ENCODE assay signal across 13 mouse cellular contexts in the genomic region with DNA sequence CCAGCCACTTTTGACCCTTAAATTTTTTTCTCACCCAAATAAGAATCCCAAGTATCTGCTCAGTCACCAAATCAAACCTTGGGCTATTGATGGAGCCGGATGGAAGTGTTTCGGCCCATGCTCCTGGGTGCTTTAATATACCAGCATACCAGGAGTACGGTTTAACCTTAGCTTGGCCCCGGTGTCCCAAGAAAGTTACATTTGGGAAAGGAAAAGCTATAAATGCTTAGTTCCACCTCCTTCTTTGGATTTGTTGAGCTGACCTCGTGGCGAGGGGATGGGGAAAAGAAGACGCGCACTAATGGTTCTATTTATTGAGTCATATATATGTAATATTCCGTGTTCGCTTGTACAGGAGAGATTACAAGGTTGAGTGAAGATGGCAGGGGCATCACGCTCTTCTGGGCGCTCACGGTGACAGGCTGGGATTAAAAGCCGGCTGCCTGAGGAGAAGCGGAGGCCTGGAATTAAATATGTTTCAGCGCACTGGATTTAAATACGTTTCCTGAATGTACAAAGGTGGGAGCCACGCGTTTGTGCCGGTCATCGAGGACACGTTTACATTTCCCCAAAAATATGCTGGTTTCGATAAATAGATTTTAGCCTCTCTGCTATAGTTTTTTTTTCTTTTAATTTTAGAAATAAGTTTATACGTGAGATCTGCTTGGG. TPM values are rescaled to one million over a fixed set of nuclear protein-coding genes. Genes with fewer than 3 reads are reported as not detected.
DNase-seq lines count a peak whose midpoint lies in the region; ATAC-seq and TF ChIP-seq lines count a peak whose summit lies in the region.
"Had no signal": no experiment of that assay in that cellular context is flagged by ENCODE, and none has a peak within 500 bp of the region (broad histone marks: within the 10 kb centered on the region; RNA-seq: fewer than 3 reads in every experiment).

No protein-coding gene starts in this region.

- no peak for TF ChIP-seq POLR2A in cortical plate, adult 2 months (IDR thresholded peaks at IDR 0.05; ENCODE audit: extremely low read depth, insufficient read depth, low read length)

- peak overlapping the region; percentile 21; the same call in 1 of the 2 replicates for H3K4me3 ChIP-seq in heart, postnatal 0 days (ENCODE audit: low read depth, low read length)
- peak overlapping the region; percentile 82; the same call in 1 of the 2 replicates for H3K4me3 ChIP-seq in cortical plate, adult 2 months (ENCODE audit: insufficient read depth, low read length)
- H3K4me3 ChIP-seq in forebrain, embryonic 14.5 days (ENCODE audit: low read depth, low read length): peak overlapping the region; percentile 56
- no peak overlapping the region for H3K4me3 ChIP-seq in midbrain, embryonic 14.5 days (replicated peaks; ENCODE audit: low read depth, low read length)
- H3K4me3 ChIP-seq: heart, adult 2 months; hindbrain, embryonic 12.5 days had no signal

- no peak overlapping the region for H3K27ac ChIP-seq in heart, postnatal 0 days (ENCODE audit: low read depth)
- H3K27ac ChIP-seq in cortical plate, adult 2 months (ENCODE audit: insufficient read depth, low read length): no peak overlapping the region
- H3K27ac ChIP-seq in forebrain, embryonic 14.5 days (ENCODE audit: low read depth, low read length): peak overlapping the region; percentile 98
- no peak overlapping the region for H3K27ac ChIP-seq in midbrain, embryonic 14.5 days (replicated peaks; ENCODE audit: low read depth, low read length)
- H3K27ac ChIP-seq: heart, adult 2 months; hindbrain, embryonic 12.5 days; macrophage had no signal

- H3K9ac ChIP-seq in heart, postnatal 0 days (replicated peaks; ENCODE audit: low read depth, low read length): no peak overlapping the region
- peak overlapping the region; percentile 91 for H3K9ac ChIP-seq in forebrain, embryonic 14.5 days (ENCODE audit: low read length)
- H3K9ac ChIP-seq in midbrain, embryonic 14.5 days (replicated peaks; ENCODE audit: low read length): no peak overlapping the region
- H3K9ac ChIP-seq: hindbrain, embryonic 12.5 days; liver, postnatal 0 days had no signal

- no peak overlapping the region for H3K4me2 ChIP-seq in heart, postnatal 0 days (ENCODE audit: low read depth, low read length)
- peak overlapping the region; percentile 64 for H3K4me2 ChIP-seq in forebrain, embryonic 14.5 days (ENCODE audit: low read length)
- H3K4me2 ChIP-seq in midbrain, embryonic 14.5 days (ENCODE audit: low read length): no peak overlapping the region

- TF ChIP-seq EP300 in heart, postnatal 0 days (IDR thresholded peaks at IDR 0.05; ENCODE audit: low read depth): no peak

- H3K4me1 ChIP-seq in heart, postnatal 0 days (ENCODE audit: control insufficient read depth, insufficient read depth): 0 out of 2 replicates have a peak, but pooled peaks cover 3% of the 10 kb centered on the region
- no peaks in the 10 kb centered on the region for H3K4me1 ChIP-seq in cortical plate, adult 2 months (ENCODE audit: control insufficient read depth, insufficient read depth, low read length)
- H3K4me1 ChIP-seq in forebrain, embryonic 14.5 days (ENCODE audit: control insufficient read depth, insufficient read depth, low read length): peaks cover 17% of the 10 kb centered on the region; the same call in 1 of the 2 replicates
- 0 out of 2 replicates have a peak, but pooled peaks cover 4% of the 10 kb centered on the region for H3K4me1 ChIP-seq in midbrain, embryonic 14.5 days (ENCODE audit: control insufficient read depth, insufficient read depth, low read length)

- intact Hi-C loops in heart, postnatal 36 days (cut with DNase I): no loop called here

- no peak for DNase-seq in heart, postnatal 0 days (ENCODE audit: low spot score)
- no peak for DNase-seq in heart, postnatal 36 days
- peak; percentile 28 for DNase-seq in forebrain, embryonic 14.5 days (ENCODE audit: low spot score)
- DNase-seq in midbrain, embryonic 14.5 days: peak; percentile 36
- DNase-seq in thymus, postnatal 14 days: no peak
- DNase-seq in layer of hippocampus, adult 18-20 months (ENCODE audit: low spot score in 2 of 2): no peak
- DNase-seq: heart, adult 2 months; kidney, adult 9 months; left cerebral cortex, postnatal 4 days; liver, postnatal 0 days had no signal

- no peak for ATAC-seq in heart, postnatal 0 days (ENCODE audit: insufficient read depth, low read depth)
- ATAC-seq in forebrain, embryonic 14.5 days: no peak
- ATAC-seq in midbrain, embryonic 14.5 days (ENCODE audit: low FRiP score, low TSS enrichment): no peak
- ATAC-seq: liver, postnatal 0 days had no signal

- H3K27me3 ChIP-seq in heart, postnatal 0 days (ENCODE audit: control insufficient read depth, insufficient read depth, low read length): peaks cover 99% of the 10 kb centered on the region
- H3K27me3 ChIP-seq in forebrain, embryonic 14.5 days (replicated peaks; ENCODE audit: control insufficient read depth, insufficient read depth, low read length): peaks cover 20% of the 10 kb centered on the region
- H3K27me3 ChIP-seq in midbrain, embryonic 14.5 days (ENCODE audit: control insufficient read depth, insufficient read depth, low read length): peaks cover 95% of the 10 kb centered on the region

- no peaks in the 10 kb centered on the region for H3K36me3 ChIP-seq in heart, postnatal 0 days (replicated peaks; ENCODE audit: control insufficient read depth, insufficient read depth, low read length)
- peaks cover 8% of the 10 kb centered on the region; the same call in 1 of the 2 replicates for H3K36me3 ChIP-seq in forebrain, embryonic 14.5 days (ENCODE audit: control insufficient read depth, insufficient read depth, low read length)
- H3K36me3 ChIP-seq in midbrain, embryonic 14.5 days (ENCODE audit: control insufficient read depth, insufficient read depth, low read length): no peaks in the 10 kb centered on the region
- H3K36me3 ChIP-seq: hindbrain, embryonic 12.5 days had no signal

- no peaks in the 10 kb centered on the region for H3K9me3 ChIP-seq in heart, postnatal 0 days (replicated peaks; ENCODE audit: control insufficient read depth, low read length)
- H3K9me3 ChIP-seq in forebrain, embryonic 14.5 days (replicated peaks; ENCODE audit: control insufficient read depth, low read length): no peaks in the 10 kb centered on the region
- H3K9me3 ChIP-seq in midbrain, embryonic 14.5 days (ENCODE audit: control insufficient read depth, low read length): no peaks in the 10 kb centered on the region
- H3K9me3 ChIP-seq: hindbrain, embryonic 12.5 days had no signal

- TF ChIP-seq CTCF in heart, postnatal 0 days (IDR thresholded peaks at IDR 0.05; ENCODE audit: low read depth): no peak
- no peak for TF ChIP-seq CTCF in cortical plate, adult 2 months (IDR thresholded peaks at IDR 0.05; ENCODE audit: extremely low read depth, insufficient read depth, low read length)

- 5% methylated on average over 24 of the region's 24 CpGs for WGBS in heart, postnatal 0 days
- 7% methylated on average over 24 of the region's 24 CpGs for WGBS in forebrain, embryonic 14.5 days
- WGBS in midbrain, embryonic 14.5 days: 1% methylated on average over 24 of the region's 24 CpGs

RNA-seq across cellular contexts. Expression of a gene that starts 6.1 kb away (rescaled TPM):
- total RNA-seq in heart, postnatal 0 days (2014; rRNA removed; ENCODE audit: low replicate concordance): not detected in 2 replicates
- not detected in 2 replicates for polyA plus RNA-seq in heart, postnatal 0 days (2015; fragmentation: Nextera tagmentation; extraction: Ambion mirVana)
- not detected for total RNA-seq in heart, postnatal 36 days (2021)
- polyA plus RNA-seq in cortical plate, adult 2 months (2012; rRNA removed): 35.7 and 42.9 TPM in 2 replicates
- 69.6 and 81.3 TPM in 2 replicates for polyA plus RNA-seq in forebrain, embryonic 14.5 days (2014; fragmentation: Nextera tagmentation; extraction: Ambion mirVana)
- polyA plus RNA-seq in midbrain, embryonic 14.5 days (2014; fragmentation: Nextera tagmentation; extraction: Ambion mirVana): 0.09 TPM in 1 of 2 replicates, not detected in the other
- total RNA-seq in layer of hippocampus, adult 18-20 months (2021): 10 to 100 TPM; 47.7 to 55.3 TPM
- total RNA-seq: heart, adult 2 months had no signal
- polyA plus RNA-seq: heart, adult 2 months; liver, postnatal 0 days; macrophage had no signal

RNA-seq across cellular contexts. Expression of a gene that starts 58.0 kb away (rescaled TPM):
- 8.8 and 108 TPM in 2 replicates for total RNA-seq in heart, postnatal 0 days (2014; rRNA removed; ENCODE audit: low replicate concordance)
- polyA plus RNA-seq in heart, postnatal 0 days (2015; fragmentation: Nextera tagmentation; extraction: Ambion mirVana): 42.2 and 42.8 TPM in 2 replicates
- 10 to 100 TPM; 18.8 to 20.5 TPM for total RNA-seq in heart, postnatal 36 days (2021)
- 37.9 and 38.3 TPM in 2 replicates for polyA plus RNA-seq in cortical plate, adult 2 months (2012; rRNA removed)
- polyA plus RNA-seq in forebrain, embryonic 14.5 days (2014; fragmentation: Nextera tagmentation; extraction: Ambion mirVana): 44.0 and 44.7 TPM in 2 replicates
- 30.8 and 32.7 TPM in 2 replicates for polyA plus RNA-seq in midbrain, embryonic 14.5 days (2014; fragmentation: Nextera tagmentation; extraction: Ambion mirVana)
- 10 to 100 TPM; 29.6 to 35.3 TPM for total RNA-seq in layer of hippocampus, adult 18-20 months (2021)

RNA-seq across cellular contexts. Expression of a gene that starts 58.1 kb away (rescaled TPM):
- total RNA-seq in heart, postnatal 0 days (2014; rRNA removed; ENCODE audit: low replicate concordance): not detected in 2 replicates
- 0.15 and 0.27 TPM in 2 replicates for polyA plus RNA-seq in heart, postnatal 0 days (2015; fragmentation: Nextera tagmentation; extraction: Ambion mirVana)
- total RNA-seq in heart, postnatal 36 days (2021): not detected
- 0.30 and 0.31 TPM in 2 replicates for polyA plus RNA-seq in cortical plate, adult 2 months (2012; rRNA removed)
- polyA plus RNA-seq in forebrain, embryonic 14.5 days (2014; fragmentation: Nextera tagmentation; extraction: Ambion mirVana): 0.15 and 0.18 TPM in 2 replicates
- 0.08 TPM in 1 of 2 replicates, not detected in the other for polyA plus RNA-seq in midbrain, embryonic 14.5 days (2014; fragmentation: Nextera tagmentation; extraction: Ambion mirVana)
- total RNA-seq in layer of hippocampus, adult 18-20 months (2021): under 1 TPM in 1 of 2 experiments, not detected in 1; 0.15 TPM
- total RNA-seq: left cerebral cortex, postnatal 4 days had no signal

Comparison
In these comparisons a context has a peak if more than half of its experiments do, and no peak if none do; other contexts are left out.
1. DNase-seq: peak in forebrain, embryonic 14.5 days (single experiment) and midbrain, embryonic 14.5 days (single experiment); none in heart, postnatal 0 days (single experiment), heart, postnatal 36 days (0 of 2), thymus, postnatal 14 days (single experiment) and layer of hippocampus, adult 18-20 months (0 of 2).
2. RNA of a gene that starts 6.1 kb away (polyA plus RNA-seq): 69.6 to 81.3 TPM in forebrain, embryonic 14.5 days and 35.7 to 42.9 TPM in cortical plate, adult 2 months; 0.09 TPM in midbrain, embryonic 14.5 days and not detected in heart, postnatal 0 days; every median in the first group is over 10 times any median in the second.